ENCODE assay signal across 22 mouse cellular contexts in genomic region chr14:47088339-47088738, GRCm38 (mm10).
DNase-seq lines count a peak whose midpoint lies in the region; ATAC-seq and TF ChIP-seq lines count a peak whose summit lies in the region.
"Had no signal": no experiment of that assay in that cellular context is flagged by ENCODE, and none has a peak within 500 bp of the region (broad histone marks: within the 10 kb centered on the region; RNA-seq: fewer than 3 reads in every experiment).

No protein-coding gene starts in this region.

- H3K4me3 ChIP-seq in MEL (ENCODE audit: control insufficient read depth in 1 of 2, insufficient read depth in 1 of 2, low read depth in 2 of 2, low read length in 2 of 2): no peak overlapping the region
- H3K4me3 ChIP-seq: embryonic facial prominence, embryonic 12.5 days; forebrain, embryonic 15.5 days; hindbrain, embryonic 15.5 days; intestine, embryonic 15.5 days; limb, embryonic 10.5 days; lung, embryonic 15.5 days; midbrain, embryonic 12.5 days; neural tube, embryonic 12.5 days had no signal

- TF ChIP-seq EP300 in MEL (IDR thresholded peaks at IDR 0.05; ENCODE audit: low read depth in 1 of 2, low read length in 2 of 2): no peak

- peak; percentile 75 for ATAC-seq in erythroid progenitor cell, adult 5-6 weeks (replicated peaks; ENCODE audit: low FRiP score, poor library complexity, severe bottlenecking)
- no peak for ATAC-seq in cerebellum, adult (ENCODE audit: insufficient number of reproducible peaks, low FRiP score, low TSS enrichment)
- ATAC-seq: forebrain, embryonic 15.5 days; intestine, embryonic 15.5 days had no signal

- H3K27ac ChIP-seq in MEL (ENCODE audit: control insufficient read depth, low read depth, low read length): no peak overlapping the region
- H3K27ac ChIP-seq: embryonic facial prominence, embryonic 12.5 days; forebrain, embryonic 15.5 days; hindbrain, embryonic 15.5 days; intestine, embryonic 15.5 days; limb, embryonic 10.5 days; lung, embryonic 15.5 days; midbrain, embryonic 12.5 days; neural tube, embryonic 12.5 days had no signal

- H3K36me3 ChIP-seq in MEL (ENCODE audit: control insufficient read depth in 1 of 2, insufficient read depth in 2 of 2, low read length in 2 of 2): no peaks in the 10 kb centered on the region
- H3K36me3 ChIP-seq: forebrain, embryonic 15.5 days; G1E; hindbrain, embryonic 15.5 days; intestine, embryonic 15.5 days; limb, embryonic 10.5 days; lung, embryonic 15.5 days; midbrain, embryonic 12.5 days; neural tube, embryonic 12.5 days had no signal

- H3K79me2 ChIP-seq in MEL (ENCODE audit: control insufficient read depth, insufficient read depth, low read length, poor library complexity): no peaks in the 10 kb centered on the region

- DNase-seq in heart, adult 18-20 months: peak; percentile 25 to 53
- no peak for DNase-seq in heart, adult 8-10 months (ENCODE audit: low spot score)
- peak; percentile 24 for DNase-seq in MEL (ENCODE audit: low read depth, low spot score)
- peak; percentile 43 for DNase-seq in heart, postnatal 10 days
- DNase-seq in kidney, postnatal 4 days: no peak
- DNase-seq in layer of hippocampus, postnatal 36 days: no peak
- DNase-seq: adrenal gland, postnatal 36 days; kidney, adult 9 months; kidney, postnatal 25 days; layer of hippocampus, adult 9-11 months; lung, postnatal 4 days had no signal

- no peak for TF ChIP-seq RAD21 in MEL (IDR thresholded peaks at IDR 0.05; ENCODE audit: low read depth, low read length)

- intact Hi-C loops in heart, postnatal 10 days (cut with DNase I): loop anchor here (5.0 kb wide), 2 partner anchors 99 to 169 kb away; partner anchors contain the start of gene Gch1

- no peak overlapping the region for H3K9ac ChIP-seq in MEL (ENCODE audit: control insufficient read depth, low read depth, low read length, poor library complexity, severe bottlenecking)
- H3K9ac ChIP-seq: embryonic facial prominence, embryonic 12.5 days; forebrain, embryonic 15.5 days; hindbrain, embryonic 15.5 days; intestine, embryonic 15.5 days; lung, embryonic 15.5 days; midbrain, embryonic 12.5 days; neural tube, embryonic 12.5 days had no signal

- H3K9me3 ChIP-seq in MEL (replicated peaks; ENCODE audit: insufficient read depth, low read length): no peaks in the 10 kb centered on the region
- H3K9me3 ChIP-seq: embryonic facial prominence, embryonic 12.5 days; forebrain, embryonic 15.5 days; G1E; hindbrain, embryonic 15.5 days; intestine, embryonic 15.5 days; limb, embryonic 10.5 days; lung, embryonic 15.5 days; midbrain, embryonic 12.5 days; neural tube, embryonic 12.5 days had no signal

- peaks cover 0 to 3% of the 10 kb centered on the region in 2 experiments; a peak in 1 of 4 replicates for H3K4me1 ChIP-seq in MEL (ENCODE audit: control insufficient read depth in 1 of 2, insufficient read depth in 2 of 2, low read length in 2 of 2)

- no peak for TF ChIP-seq POLR2A in MEL (IDR thresholded peaks at IDR 0.05; ENCODE audit: control insufficient read depth in 1 of 2, insufficient read depth in 1 of 2, low read depth in 1 of 2, low read length in 2 of 2, poor library complexity in 1 of 2)

- peaks cover 4 to 8% of the 10 kb centered on the region in 2 experiments for H3K27me3 ChIP-seq in MEL (ENCODE audit: control insufficient read depth in 1 of 2, insufficient read depth in 2 of 2, low read length in 2 of 2)
- H3K27me3 ChIP-seq: embryonic facial prominence, embryonic 12.5 days; forebrain, embryonic 15.5 days; hindbrain, embryonic 15.5 days; intestine, embryonic 15.5 days; lung, embryonic 15.5 days; midbrain, embryonic 12.5 days; neural tube, embryonic 12.5 days had no signal

- TF ChIP-seq CTCF in MEL (IDR thresholded peaks at IDR 0.05 in 2 of 3, conservative IDR thresholded peaks at IDR 0.05 in 1 of 3; ENCODE audit: control insufficient read depth in 1 of 3, insufficient read depth in 1 of 3, low read depth in 2 of 3, low read length in 3 of 3, poor library complexity in 1 of 3, severe bottlenecking in 1 of 3): no peak

TF ChIP-seq in MEL, 35 proteins besides CTCF, POLR2A, EP300 and RAD21:
- TF ChIP-seq MYC (IDR thresholded peaks at IDR 0.05; ENCODE audit: low read depth, low read length) (no peak), MAX (IDR thresholded peaks at IDR 0.05; ENCODE audit: low read length) (no peak), TCF12 (IDR thresholded peaks at IDR 0.05; ENCODE audit: low read depth, low read length) (no peak), ZNF384 (IDR thresholded peaks at IDR 0.05; ENCODE audit: low read depth, low read length) (no peak), SMC3 (IDR thresholded peaks at IDR 0.05; ENCODE audit: low read depth, low read length) (no peak), USF1 (IDR thresholded peaks at IDR 0.05; ENCODE audit: low read depth, low read length) (no peak), MAZ (IDR thresholded peaks at IDR 0.05; ENCODE audit: low read depth, low read length) (no peak), GATA1 (IDR thresholded peaks at IDR 0.05; ENCODE audit: low read depth, low read length) (no peak), CHD1 (IDR thresholded peaks at IDR 0.05; ENCODE audit: low read depth, low read length) (no peak), GABPA (IDR thresholded peaks at IDR 0.05; ENCODE audit: low read depth, low read length) (no peak), ZKSCAN1 (IDR thresholded peaks at IDR 0.05; ENCODE audit: low read depth, low read length) (no peak), ETS1 (IDR thresholded peaks at IDR 0.05; ENCODE audit: low read depth, low read length) (no peak)
TF ChIP-seq in MEL: peak in this region for 0.

Comparison
In these comparisons a context has a peak if more than half of its experiments do, and no peak if none do; other contexts are left out.
1. DNase-seq: peak in heart, adult 18-20 months (2 of 2), MEL (single experiment) and heart, postnatal 10 days (2 of 2); none in heart, adult 8-10 months (single experiment), kidney, postnatal 4 days (0 of 2) and layer of hippocampus, postnatal 36 days (0 of 2).